Mouse (Mus musculus): ENCODE results near the gene Cfap43.

Gene Cfap43

DNA sequence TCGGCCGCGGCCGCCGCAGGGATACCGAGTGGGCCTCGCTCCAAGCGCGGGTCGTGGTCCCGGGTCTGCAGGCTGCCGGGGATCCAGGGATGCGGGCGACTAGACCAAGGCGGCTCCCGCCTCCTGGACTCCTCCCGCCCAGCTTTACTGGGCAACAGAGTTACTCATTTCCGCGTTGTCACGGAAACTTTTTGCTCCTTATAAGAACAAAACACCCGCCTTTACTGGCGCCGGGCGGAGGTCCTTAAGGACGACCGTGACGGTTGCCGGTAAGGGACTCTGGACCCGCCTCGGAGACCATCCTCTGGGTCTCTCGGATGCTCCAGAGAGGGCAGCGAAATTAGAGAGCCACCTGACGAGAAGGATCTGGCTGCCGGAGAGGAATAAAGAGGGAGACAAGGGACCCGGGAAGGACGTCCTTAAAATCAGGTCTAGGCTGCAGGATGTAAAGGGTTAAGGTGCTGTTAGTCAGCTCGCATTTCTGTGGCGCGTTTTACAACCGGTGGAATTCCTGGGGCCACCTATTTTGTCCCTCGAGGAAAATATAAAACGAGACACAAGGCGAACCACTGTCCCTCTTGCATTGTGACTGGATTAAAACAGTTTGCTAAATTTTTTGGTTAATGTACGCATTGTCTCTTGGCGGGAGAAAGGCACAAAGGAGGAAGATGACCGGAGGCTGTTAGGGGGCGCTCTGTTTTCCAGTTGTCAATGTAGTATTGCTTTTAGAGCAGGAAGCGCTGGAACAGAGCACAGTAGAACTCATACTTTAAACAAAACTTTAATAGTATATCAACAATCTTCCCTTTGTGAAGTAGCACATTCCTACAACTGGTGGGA, at the start of gene Cfap43, which contains the start of gene Itprip:
Gene Cfap43 (minus strand): TSS at position 162 of the 840 bp plus-strand sequence.
Gene Itprip (minus strand): TSS at position 174 of the 840 bp plus-strand sequence.
- no peaks in the 10 kb centered on the region for H3K36me3 ChIP-seq (ENCODE audit: insufficient read depth, low read length)
- H3K4me3 ChIP-seq (replicated peaks; ENCODE audit: low read length), result peak within 1 kb of the TSS; percentile 84
- no peaks in the 10 kb centered on the region for H3K9me3 ChIP-seq (ENCODE audit: low read length)
- H3K27me3 ChIP-seq (ENCODE audit: insufficient read depth, low read length), result peaks cover 42% of the 10 kb centered on the region
- no peak for TF ChIP-seq POU5F1 (IDR thresholded peaks at IDR 0.05; ENCODE audit: borderline replicate concordance, low read length)
- TF ChIP-seq NANOG (IDR thresholded peaks at IDR 0.05; ENCODE audit: borderline replicate concordance, low read length), result no peak
- peak; percentile 34; the same call in 1 of the 2 replicates for TF ChIP-seq CTCF (conservative IDR thresholded peaks at IDR 0.05; ENCODE audit: low read length)
- peaks cover 18% of the 10 kb centered on the region for H3K4me1 ChIP-seq (replicated peaks; ENCODE audit: low read depth, low read length)

DNA sequence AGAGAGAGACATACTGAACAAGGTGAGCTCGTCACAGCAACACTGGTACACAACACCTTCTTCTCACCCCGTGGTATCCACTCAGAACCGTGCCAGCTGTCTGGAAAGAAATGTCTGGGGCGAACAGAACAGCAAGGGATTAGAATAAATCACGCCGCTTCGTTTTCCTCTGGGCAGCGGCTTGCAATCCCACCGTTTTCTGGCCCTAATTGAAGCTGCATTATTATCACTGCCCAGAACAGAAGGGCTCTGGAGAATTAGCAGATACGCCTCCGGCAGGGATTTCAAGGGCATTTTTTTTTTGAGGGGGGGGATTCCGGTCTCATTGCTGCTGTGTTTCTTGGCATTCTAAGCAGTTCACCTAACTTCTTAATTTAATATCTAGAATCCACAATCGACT, 39.1 kb upstream of the Cfap43 start:
- Histone ChIP-seq H3K4me3 (replicated peaks; ENCODE audit: low read length) (no peak overlapping the region), H3K36me3 (ENCODE audit: insufficient read depth, low read length) (no peaks in the 10 kb centered on the region), H3K27me3 (ENCODE audit: insufficient read depth, low read length) (peaks cover 28% of the 10 kb centered on the region), H3K4me1 (replicated peaks; ENCODE audit: low read depth, low read length) (no peaks in the 10 kb centered on the region), H3K9me3 (ENCODE audit: low read length) (no peaks in the 10 kb centered on the region)
- TF ChIP-seq POU5F1 (IDR thresholded peaks at IDR 0.05; ENCODE audit: borderline replicate concordance, low read length), result no peak
- no peak for TF ChIP-seq CTCF (conservative IDR thresholded peaks at IDR 0.05; ENCODE audit: low read length)
- TF ChIP-seq NANOG (IDR thresholded peaks at IDR 0.05; ENCODE audit: borderline replicate concordance, low read length), result no peak

DNA sequence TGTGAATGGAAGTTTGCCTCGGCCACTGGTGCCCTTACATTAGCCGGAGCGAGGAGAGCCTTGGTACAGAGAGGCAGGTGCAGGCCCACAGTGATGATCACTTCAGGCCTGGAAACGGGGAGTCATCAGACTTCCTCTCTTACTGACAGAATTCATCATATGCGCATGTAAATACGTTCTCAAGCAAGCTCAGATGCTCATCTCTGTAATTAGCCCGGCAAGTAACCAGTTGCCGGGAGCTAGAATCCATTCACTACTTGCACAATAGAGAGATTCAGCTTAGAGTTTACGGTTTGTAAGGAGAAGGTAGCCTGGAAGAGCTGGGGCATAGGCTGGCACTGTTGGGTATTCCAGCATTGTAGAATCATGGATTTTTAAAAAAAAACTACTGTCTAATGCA, 34.1 kb upstream of the Cfap43 start:
- no peak overlapping the region for H3K4me3 ChIP-seq (replicated peaks; ENCODE audit: low read length)
- no peaks in the 10 kb centered on the region for H3K9me3 ChIP-seq (ENCODE audit: low read length)
- no peaks in the 10 kb centered on the region for H3K4me1 ChIP-seq (replicated peaks; ENCODE audit: low read depth, low read length)
- TF ChIP-seq POU5F1 (IDR thresholded peaks at IDR 0.05; ENCODE audit: borderline replicate concordance, low read length) (no peak), NANOG (IDR thresholded peaks at IDR 0.05; ENCODE audit: borderline replicate concordance, low read length) (no peak), CTCF (conservative IDR thresholded peaks at IDR 0.05; ENCODE audit: low read length) (no peak)
- H3K27me3 ChIP-seq (ENCODE audit: insufficient read depth, low read length), result peaks cover 44% of the 10 kb centered on the region
- H3K36me3 ChIP-seq (ENCODE audit: insufficient read depth, low read length), result no peaks in the 10 kb centered on the region

DNA sequence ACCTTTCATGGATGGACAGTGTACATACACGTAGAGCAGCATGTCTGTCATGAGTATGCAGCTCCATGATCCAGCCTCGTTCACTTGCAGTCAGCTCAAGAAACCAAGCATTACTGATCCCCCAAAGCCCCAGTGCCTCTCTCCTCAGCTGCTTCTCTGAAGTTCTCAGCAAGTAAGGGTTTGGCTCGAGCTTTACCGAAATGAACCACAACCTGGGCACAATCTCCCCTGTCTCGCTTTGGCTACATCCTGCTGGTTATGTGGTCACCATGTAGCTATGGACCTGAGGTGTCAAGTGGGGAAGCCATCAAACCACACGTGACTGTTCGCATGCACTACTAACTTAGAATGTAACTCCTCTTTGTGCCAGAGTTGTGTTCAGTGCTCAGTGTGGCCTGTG, 31.9 kb upstream of the Cfap43 start:
- TF ChIP-seq POU5F1 (IDR thresholded peaks at IDR 0.05; ENCODE audit: borderline replicate concordance, low read length) (no peak), CTCF (conservative IDR thresholded peaks at IDR 0.05; ENCODE audit: low read length) (no peak), NANOG (IDR thresholded peaks at IDR 0.05; ENCODE audit: borderline replicate concordance, low read length) (no peak)
- Histone ChIP-seq H3K27me3 (ENCODE audit: insufficient read depth, low read length) (peaks cover 51% of the 10 kb centered on the region), H3K36me3 (ENCODE audit: insufficient read depth, low read length) (no peaks in the 10 kb centered on the region), H3K4me3 (replicated peaks; ENCODE audit: low read length) (no peak overlapping the region), H3K4me1 (replicated peaks; ENCODE audit: low read depth, low read length) (no peaks in the 10 kb centered on the region), H3K9me3 (ENCODE audit: low read length) (no peaks in the 10 kb centered on the region)

DNA sequence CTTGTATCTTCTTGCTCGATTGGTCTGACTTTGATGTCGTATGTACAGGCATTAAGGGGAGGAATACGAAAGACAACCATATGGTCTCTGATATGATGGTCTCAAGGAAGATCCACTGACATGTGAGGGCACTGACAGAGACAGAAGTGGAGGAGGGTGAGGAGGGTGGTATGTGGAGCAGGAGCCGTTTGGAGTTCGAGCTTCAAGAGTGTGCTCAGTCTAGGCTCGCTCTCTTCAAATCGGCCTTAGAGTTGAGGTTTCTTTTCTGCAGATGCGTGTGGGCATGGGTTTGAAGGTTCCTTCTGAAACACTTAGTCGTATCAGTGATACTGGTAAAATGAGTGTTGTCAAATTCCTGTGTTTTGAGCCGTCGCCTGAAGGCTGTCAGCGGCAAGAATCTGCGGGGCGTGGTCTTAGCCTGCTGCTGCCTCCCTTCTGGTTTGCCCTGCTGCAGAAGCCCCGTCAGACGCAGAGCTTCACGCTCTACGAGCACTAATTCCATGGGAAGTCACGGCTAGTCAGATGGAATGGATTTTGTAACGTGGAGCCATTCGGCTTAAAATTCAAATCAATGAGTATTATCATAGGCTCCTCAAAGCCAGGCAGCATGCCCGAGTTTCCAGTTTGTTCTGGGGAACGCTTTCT, 27.9 kb upstream of the Cfap43 start:
- H3K4me1 ChIP-seq (replicated peaks; ENCODE audit: low read depth, low read length), result no peaks in the 10 kb centered on the region
- no peak for TF ChIP-seq NANOG (IDR thresholded peaks at IDR 0.05; ENCODE audit: borderline replicate concordance, low read length)
- no peak for TF ChIP-seq POU5F1 (IDR thresholded peaks at IDR 0.05; ENCODE audit: borderline replicate concordance, low read length)
- TF ChIP-seq CTCF (conservative IDR thresholded peaks at IDR 0.05; ENCODE audit: low read length), result no peak
- H3K9me3 ChIP-seq (ENCODE audit: low read length), result no peaks in the 10 kb centered on the region
- H3K4me3 ChIP-seq (replicated peaks; ENCODE audit: low read length), result no peak overlapping the region
- H3K27me3 ChIP-seq (ENCODE audit: insufficient read depth, low read length), result peaks cover 45% of the 10 kb centered on the region
- no peaks in the 10 kb centered on the region for H3K36me3 ChIP-seq (ENCODE audit: insufficient read depth, low read length)

DNA sequence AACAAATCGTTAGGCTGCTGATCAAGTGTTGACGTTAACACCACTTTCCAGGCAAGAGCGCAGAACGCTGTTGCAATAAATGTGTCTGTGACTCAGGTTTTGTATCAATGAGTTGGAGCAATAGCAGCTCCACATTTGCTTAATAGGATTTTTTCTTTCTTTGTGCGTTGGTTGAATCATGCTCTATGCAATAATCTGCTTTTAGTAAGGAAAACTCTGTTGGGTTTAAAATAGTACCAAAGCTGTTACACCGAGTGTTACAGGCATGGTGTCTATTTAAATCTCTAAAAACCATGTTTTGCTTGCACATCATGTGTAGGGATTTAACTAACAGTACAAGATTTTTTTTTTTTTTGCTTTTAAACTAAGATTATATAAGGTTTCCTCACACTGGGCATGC, 20.3 kb upstream of the Cfap43 start:
- Histone ChIP-seq H3K9me3 (ENCODE audit: low read length) (no peaks in the 10 kb centered on the region), H3K27me3 (ENCODE audit: insufficient read depth, low read length) (peaks cover 35% of the 10 kb centered on the region), H3K4me3 (replicated peaks; ENCODE audit: low read length) (no peak overlapping the region), H3K4me1 (replicated peaks; ENCODE audit: low read depth, low read length) (peaks cover 19% of the 10 kb centered on the region), H3K36me3 (ENCODE audit: insufficient read depth, low read length) (no peaks in the 10 kb centered on the region)
- TF ChIP-seq POU5F1 (IDR thresholded peaks at IDR 0.05; ENCODE audit: borderline replicate concordance, low read length) (no peak), NANOG (IDR thresholded peaks at IDR 0.05; ENCODE audit: borderline replicate concordance, low read length) (no peak)

DNA sequence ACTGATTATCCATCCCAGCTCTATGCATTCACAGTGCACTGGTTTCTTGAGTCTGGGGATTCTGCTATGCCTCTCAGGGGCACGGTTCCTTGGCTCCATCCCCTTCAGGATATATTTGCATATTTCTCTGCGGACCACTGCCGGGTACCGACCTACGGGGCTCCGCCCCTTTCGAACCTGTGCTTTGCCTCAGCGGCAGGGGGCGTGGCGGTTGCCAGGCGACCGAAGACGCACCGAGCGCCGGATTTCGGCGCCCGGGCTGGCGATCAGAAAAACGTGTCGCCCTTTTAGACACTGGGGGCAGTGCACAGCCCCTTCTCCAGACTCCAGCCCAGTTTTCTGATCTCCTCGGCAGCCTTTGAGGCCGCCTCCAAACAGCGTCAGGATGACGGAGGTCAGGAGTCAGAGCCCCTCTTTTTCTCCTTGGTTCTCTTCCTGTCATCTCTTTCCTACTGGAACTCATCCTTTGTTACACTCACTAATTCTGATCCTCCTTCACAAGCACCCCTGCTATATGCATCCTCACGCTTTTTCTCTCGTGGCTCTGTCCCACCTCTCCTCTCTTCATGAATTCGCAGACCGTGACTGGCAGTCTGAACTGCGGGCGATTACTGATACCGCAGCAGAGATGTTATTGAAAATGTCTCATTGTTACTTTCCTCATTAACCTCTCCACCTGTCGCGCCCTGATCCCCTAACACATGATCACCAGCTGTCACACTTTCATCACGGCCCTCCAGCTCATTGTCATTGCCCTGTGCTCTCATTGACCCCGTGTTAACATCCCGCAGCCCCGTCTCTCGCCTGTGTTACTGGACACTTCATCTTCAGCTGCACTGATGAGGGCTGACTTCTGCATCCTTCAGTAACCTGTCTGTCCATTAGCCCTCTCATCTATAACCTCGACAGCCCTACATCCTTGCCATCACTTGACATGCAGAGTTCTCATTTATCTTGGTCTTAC, 18.6 kb upstream of the Cfap43 start, which contains the start of gene Cfap58:
Gene Cfap58 (plus strand): TSS at position 233 of the 964 bp plus-strand sequence.
- Histone ChIP-seq H3K27me3 (ENCODE audit: insufficient read depth, low read length) (peaks cover 35% of the 10 kb centered on the region), H3K4me3 (replicated peaks; ENCODE audit: low read length) (peak within 1 kb of the TSS; percentile 46; the same call in 1 of the 2 replicates), H3K9me3 (ENCODE audit: low read length) (peaks cover 6% of the 10 kb centered on the region), H3K4me1 (replicated peaks; ENCODE audit: low read depth, low read length) (peaks cover 23% of the 10 kb centered on the region), H3K36me3 (ENCODE audit: insufficient read depth, low read length) (no peaks in the 10 kb centered on the region)
- TF ChIP-seq NANOG (IDR thresholded peaks at IDR 0.05; ENCODE audit: borderline replicate concordance, low read length), result no peak
- TF ChIP-seq POU5F1 (IDR thresholded peaks at IDR 0.05; ENCODE audit: borderline replicate concordance, low read length), result no peak
- no peak for TF ChIP-seq CTCF (conservative IDR thresholded peaks at IDR 0.05; ENCODE audit: low read length)

Measured in E14TG2a.4 (cell line).